Mouse (Mus musculus): Measurements from ENCODE around the gene Osbpl10.

DNA sequence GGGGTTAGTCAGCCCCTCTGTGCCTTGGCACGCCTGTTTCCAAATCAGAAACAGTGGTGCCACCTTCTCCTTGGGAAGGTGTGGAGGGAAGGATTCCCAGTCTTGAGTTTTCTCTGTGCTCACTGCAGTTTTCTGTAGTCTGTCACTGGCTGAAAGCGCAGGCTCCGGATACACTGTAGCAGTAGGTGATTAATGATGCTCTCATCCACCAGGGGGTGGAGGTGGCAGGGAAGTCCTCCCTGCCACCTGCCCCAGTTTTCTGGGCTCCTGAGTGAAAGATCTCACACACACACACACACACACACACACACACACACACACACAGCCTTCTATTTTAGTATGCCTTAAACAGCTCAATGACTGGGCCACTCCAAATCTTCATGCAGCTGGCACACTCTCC lies 73.6 kb downstream of the Osbpl10 start:
- TF ChIP-seq CTCF (IDR thresholded peaks at IDR 0.05; ENCODE audit: low read depth), result no peak
- no peak for TF ChIP-seq EP300 (optimal IDR thresholded peaks at IDR 0.05)

Measured in stomach, postnatal 0 days (tissue).